Mouse (Mus musculus) olfactory bulb, adult 2 months (tissue): ENCODE results near the gene Cobll1. TPM values are rescaled to one million over a fixed set of nuclear protein-coding genes. Genes with fewer than 3 reads are reported as not detected.

ENCODE experiments used
- H3K27ac ChIP-seq: fragments of 200-500 bp; 2 replicates; pipeline ENCODE4 v1.5.1; 2012; ENCODE audit warnings: low read depth, low read length; ENCODE audit not compliant: insufficient read depth
- H3K4me1 ChIP-seq: fragments of 200-500 bp; 2 replicates; pipeline ENCODE4 v1.6.1; 2012; ENCODE audit warnings: low read length; ENCODE audit not compliant: control insufficient read depth, insufficient read depth
- H3K4me3 ChIP-seq: fragments of 200-500 bp; 2 replicates; pipeline ENCODE4 v1.5.1; 2012; ENCODE audit warnings: mild to moderate bottlenecking, low read depth, low read length, moderate library complexity; ENCODE audit not compliant: insufficient read depth
- CTCF ChIP-seq: fragments of 200-500 bp; IDR thresholded peaks from 2 replicates; pipeline ENCODE4 v1.5.1; 2012; ENCODE audit warnings: low read depth, mild to moderate bottlenecking, low read length, moderate library complexity; ENCODE audit not compliant: insufficient read depth
- POLR2A ChIP-seq: fragments of 200-500 bp; IDR thresholded peaks from 2 replicates; pipeline ENCODE4 v1.6.1; 2012; ENCODE audit warnings: mild to moderate bottlenecking, low read depth, low read length, moderate library complexity; ENCODE audit not compliant: insufficient read depth
- WGBS: fragments of 180-500 bp; shearing (Covaris S2); methylation state at CpG from one replicate; pipeline ENCODE4 v1.1.7; 2018; 5-methylcytosine and 5-hydroxymethylcytosine counted together
- polyA plus RNA-seq: library from polyadenylated mRNA; stranded (reverse); fragments of >200 nt; gene quantifications from 2 replicates; pipeline ENCODE4 v1.2.4, GENCODE M21; 2012; ENCODE audit warnings: low replicate concordance; ENCODE audit not compliant: missing spikeins, insufficient read depth, insufficient read length

The Cobll1 gene
- polyA plus RNA-seq, 1 experiment: not detected

DNA sequence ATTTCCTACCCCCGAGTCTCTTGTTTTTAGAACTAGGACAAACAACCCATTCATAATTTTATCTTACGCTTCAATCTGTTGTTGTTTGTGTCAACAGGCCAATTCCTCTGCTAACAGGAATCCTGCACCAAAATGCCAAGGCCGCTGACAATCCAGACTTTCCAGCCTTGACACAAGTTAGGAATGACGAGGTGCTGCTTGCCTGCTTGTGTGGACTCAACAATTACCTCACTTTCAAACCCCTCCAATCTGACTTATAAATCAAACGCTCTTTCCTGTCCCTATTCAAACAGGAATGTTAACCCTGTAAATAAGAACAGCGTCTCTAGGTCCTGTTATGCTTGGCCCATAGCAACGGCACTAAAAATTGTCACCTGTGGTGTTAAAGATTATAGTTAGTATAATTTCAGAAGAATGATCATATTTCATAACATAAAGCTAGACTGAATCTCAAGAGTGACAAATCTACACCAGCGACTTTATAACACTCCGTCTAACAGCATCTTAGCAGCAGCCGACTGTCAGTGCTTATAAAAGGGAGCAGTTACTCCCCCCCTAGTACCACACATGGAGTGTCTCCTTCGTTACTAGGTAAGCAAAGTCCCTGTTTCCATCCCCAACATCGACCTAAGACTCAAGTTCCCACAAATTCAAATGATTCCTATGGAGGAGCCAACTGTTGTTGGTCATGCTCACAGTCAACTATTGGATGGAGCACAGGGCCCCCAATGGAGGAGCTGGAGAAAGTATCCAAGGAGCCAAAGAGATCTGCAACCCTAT is 15.1 kb downstream of the Cobll1 start:
- Histone ChIP-seq H3K4me3 (no peak overlapping the region), H3K27ac (no peak overlapping the region), H3K4me1 (0 out of 2 replicates have a peak, but pooled peaks cover 3% of the 10 kb centered on the region)
- TF ChIP-seq POLR2A (no peak), CTCF (no peak)
- WGBS: 85% methylated on average over 12 of the region's 12 CpGs

DNA sequence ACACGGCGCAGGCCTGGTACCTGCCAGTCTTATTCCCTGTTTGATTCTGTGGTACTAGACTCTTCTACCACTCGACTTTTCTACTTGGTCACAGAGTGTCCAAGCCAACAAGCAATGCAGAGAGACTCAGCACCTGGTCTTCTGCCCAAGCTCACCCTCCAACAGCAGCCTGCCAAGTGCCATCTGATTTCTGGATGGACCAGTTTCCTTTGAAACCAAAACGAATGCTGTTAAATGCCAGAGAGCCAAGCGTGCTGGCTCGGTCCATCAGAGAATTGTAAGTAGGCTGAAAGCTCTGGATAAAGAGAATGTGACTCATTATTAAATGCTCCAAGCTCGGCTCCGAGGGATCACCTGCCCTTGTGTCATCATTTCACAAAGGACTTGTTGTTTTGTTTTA is 16.2 kb downstream of the Cobll1 start:
- H3K4me3 ChIP-seq: no peak overlapping the region
- TF ChIP-seq CTCF: no peak
- no peak for TF ChIP-seq POLR2A
- 0 out of 2 replicates have a peak, but pooled peaks cover 3% of the 10 kb centered on the region for H3K4me1 ChIP-seq
- 56% methylated on average over 8 of the region's 8 CpGs for WGBS
- H3K27ac ChIP-seq: no peak overlapping the region

DNA sequence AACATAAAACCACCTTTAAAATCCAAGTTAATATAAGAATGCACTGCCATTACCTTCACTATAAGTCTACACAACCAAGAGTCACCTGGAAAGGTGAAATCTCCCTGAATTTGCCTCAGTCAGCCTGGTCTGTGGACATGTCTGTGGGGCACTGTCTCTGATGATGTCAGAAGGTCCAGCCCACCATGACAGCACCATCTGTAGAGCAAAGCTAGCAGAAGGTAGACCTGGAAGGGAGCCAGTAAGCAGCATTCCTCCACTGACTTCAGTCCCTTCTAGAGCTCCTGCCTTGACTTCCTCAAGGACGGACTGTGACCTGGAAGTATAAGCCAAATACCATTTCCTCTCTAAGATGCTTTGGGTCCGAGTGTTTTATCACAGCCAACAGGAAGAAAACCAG is 17.6 kb downstream of the Cobll1 start:
- 0 out of 2 replicates have a peak, but pooled peaks cover 3% of the 10 kb centered on the region for H3K4me1 ChIP-seq
- 92% methylated on average over 2 of the region's 2 CpGs for WGBS
- no peak overlapping the region for H3K27ac ChIP-seq
- TF ChIP-seq POLR2A (no peak), CTCF (no peak)
- H3K4me3 ChIP-seq: no peak overlapping the region

DNA sequence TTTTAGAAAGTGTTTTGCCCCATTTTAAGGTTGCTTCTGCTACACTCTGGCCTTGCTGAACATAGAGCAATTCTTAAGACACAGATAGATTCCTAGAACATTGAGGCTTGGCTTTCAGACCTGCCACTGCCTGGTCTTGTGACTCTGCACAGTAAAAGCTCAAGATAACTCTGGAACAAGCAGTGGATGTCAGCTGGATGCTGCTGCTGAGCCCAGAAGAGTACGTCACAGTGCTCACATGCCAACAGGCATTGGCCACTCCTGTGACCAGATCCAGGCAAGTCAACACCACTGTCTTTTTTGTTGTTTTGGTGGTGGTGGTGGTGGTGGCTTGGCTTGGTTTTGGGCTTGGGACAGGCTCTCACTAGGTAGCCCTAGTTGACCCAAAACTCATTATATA is 18.6 kb downstream of the Cobll1 start:
- TF ChIP-seq POLR2A: no peak
- TF ChIP-seq CTCF: no peak
- Histone ChIP-seq H3K4me1 (0 out of 2 replicates have a peak, but pooled peaks cover 3% of the 10 kb centered on the region), H3K4me3 (no peak overlapping the region), H3K27ac (no peak overlapping the region)
- WGBS: 72% methylated on average over 1 of the region's 1 CpGs

DNA sequence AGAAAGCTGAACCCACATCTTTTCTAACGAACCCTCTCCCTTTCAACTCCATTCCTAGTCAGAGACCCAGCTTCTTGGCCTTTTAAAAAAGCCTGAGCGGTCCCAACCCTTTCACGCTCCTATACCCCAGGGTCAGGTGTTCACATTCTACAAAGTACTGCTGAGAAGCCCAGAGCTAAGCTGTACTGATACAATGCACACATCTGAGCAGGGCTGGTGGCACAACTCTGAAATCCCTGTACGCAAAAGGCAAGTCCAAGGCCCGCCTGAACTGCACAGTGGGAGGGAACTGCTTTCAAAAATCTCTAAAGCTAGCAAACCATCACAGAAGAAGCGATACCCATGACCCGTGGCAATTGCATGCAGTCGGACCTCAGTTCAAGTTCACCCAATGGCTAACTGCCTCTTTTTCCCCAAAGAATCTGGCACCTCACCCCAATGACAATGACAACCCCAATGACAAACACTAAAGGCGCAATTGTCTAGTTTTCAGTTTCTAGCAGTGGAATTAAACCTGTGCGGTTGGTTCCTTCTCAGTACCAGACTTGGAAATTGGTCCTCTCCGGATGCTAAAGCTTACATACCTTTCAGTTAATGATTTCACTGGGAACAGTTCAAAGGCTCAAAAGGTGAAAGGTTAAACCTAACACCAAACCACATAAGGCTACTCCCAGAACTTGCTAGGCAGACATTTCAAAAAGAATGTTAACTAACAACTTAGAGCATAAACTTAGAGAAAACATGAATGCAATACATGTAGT is 19.6 kb downstream of the Cobll1 start:
- TF ChIP-seq POLR2A (no peak), CTCF (no peak)
- Histone ChIP-seq H3K27ac (no peak overlapping the region), H3K4me3 (no peak overlapping the region), H3K4me1 (0 out of 2 replicates have a peak, but pooled peaks cover 3% of the 10 kb centered on the region)
- WGBS: 88% methylated on average over 11 of the region's 11 CpGs

DNA sequence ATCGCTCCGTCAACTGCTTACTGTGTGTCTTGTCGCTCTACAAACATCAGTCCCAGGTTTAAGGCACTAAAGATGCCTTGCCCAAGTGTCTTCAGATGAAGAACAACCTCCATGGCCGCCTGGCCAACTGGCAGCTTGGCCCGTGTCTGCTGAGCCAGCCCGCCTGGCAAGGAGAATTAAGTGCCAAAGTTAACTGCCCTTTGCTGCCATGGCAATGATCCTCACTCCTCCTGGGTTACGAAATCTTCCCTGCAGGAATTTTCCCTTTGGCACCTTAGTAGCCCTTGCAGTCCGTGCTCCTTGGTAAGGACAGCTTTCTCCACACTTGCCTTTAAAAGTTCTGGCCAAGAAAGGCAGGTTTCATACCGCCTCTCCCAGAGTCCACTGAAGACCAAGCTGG is 20.9 kb downstream of the Cobll1 start:
- TF ChIP-seq CTCF (no peak), POLR2A (no peak)
- no peak overlapping the region for H3K4me3 ChIP-seq
- 81% methylated on average over 9 of the region's 9 CpGs for WGBS

DNA sequence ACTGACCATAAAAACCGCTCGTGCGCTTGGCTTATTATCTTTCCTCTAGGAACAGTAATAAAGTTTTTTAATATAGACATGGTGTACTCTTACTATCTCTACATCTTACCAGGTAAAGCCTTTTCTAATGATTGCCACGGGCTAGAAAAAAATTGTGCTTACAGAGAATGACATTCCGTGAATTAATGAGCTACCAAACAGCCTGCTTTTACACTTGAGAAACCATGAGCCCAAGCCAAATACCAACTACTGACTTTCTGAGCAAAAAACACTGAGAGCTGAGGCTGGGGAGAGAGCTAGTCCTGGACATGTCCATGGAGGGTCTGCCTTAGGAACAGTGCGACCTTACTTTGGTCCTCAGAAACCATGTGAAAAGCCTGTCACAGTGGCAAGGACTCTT is 21.5 kb downstream of the Cobll1 start:
- no peak overlapping the region for H3K4me3 ChIP-seq
- H3K27ac ChIP-seq: no peak overlapping the region
- 0 out of 2 replicates have a peak, but pooled peaks cover 3% of the 10 kb centered on the region for H3K4me1 ChIP-seq
- WGBS: 86% methylated on average over 6 of the region's 6 CpGs
- TF ChIP-seq POLR2A (no peak), CTCF (no peak)

More for the DNA sequence above, 20.9 kb downstream of the Cobll1 start:
- Histone ChIP-seq H3K27ac (no peak overlapping the region), H3K4me1 (0 out of 2 replicates have a peak, but pooled peaks cover 3% of the 10 kb centered on the region)

DNA sequence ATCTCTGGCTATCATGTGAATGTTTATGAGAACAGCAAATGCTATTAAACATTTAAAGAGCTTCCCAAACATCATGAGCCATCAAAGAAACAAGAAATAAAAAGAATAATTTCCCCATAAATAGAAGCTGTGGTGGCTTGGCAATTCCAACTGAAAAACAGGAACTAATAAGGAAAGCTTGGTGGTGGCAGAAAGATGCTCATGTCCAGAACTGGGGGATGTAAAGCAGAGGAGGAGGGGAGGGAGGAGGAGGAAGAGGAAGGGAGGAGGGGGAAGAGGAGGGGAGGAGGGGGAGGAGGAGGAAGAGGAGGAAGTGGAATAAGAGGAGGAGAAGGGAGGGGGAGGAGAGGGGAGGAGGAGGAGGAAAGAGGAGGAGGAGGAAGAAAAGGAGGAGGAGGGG is 23.0 kb downstream of the Cobll1 start:
- Histone ChIP-seq H3K4me3 (no peak overlapping the region), H3K27ac (no peak overlapping the region), H3K4me1 (0 out of 2 replicates have a peak, but pooled peaks cover 3% of the 10 kb centered on the region)
- TF ChIP-seq POLR2A (no peak), CTCF (no peak)

DNA sequence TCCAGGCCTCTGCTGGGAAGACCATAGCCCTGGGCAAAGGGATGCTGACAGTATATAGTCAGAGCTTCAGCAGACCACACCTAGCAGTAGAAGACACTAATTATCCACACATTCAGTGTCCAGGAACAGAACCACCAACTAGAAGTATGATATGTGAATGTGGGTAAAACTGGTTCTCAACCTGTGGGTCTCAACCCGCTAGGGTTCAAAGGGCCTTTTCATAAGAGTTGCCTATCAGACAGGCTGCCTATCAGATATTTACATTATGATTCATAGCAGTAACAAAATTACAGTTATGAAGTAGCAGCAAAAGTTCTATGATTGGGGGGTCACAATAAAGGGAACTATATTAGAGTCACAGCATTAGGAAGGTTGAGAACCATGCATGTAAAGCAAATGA is 24.6 kb downstream of the Cobll1 start:
- TF ChIP-seq POLR2A (no peak), CTCF (no peak)
- 100% methylated on average over 1 of the region's 1 CpGs for WGBS
- H3K27ac ChIP-seq: no peak overlapping the region
- no peak overlapping the region for H3K4me3 ChIP-seq
- no peaks in the 10 kb centered on the region for H3K4me1 ChIP-seq
